Mouse (Mus musculus): ENCODE results near the gene Cpeb2. TPM values are rescaled to one million over a fixed set of nuclear protein-coding genes. Genes with fewer than 3 reads are reported as not detected.

Gene Cpeb2
- polyA plus RNA-seq, 1 experiment from 2014 or later = 1.4 TPM

GRCm38 (mm10) chr5:43235186-43235785 is 2.3 kb downstream of the Cpeb2 start:
- Histone ChIP-seq H3K27me3 (replicated peaks; ENCODE audit: control insufficient read depth, insufficient read depth, low read length) (no peaks in the 10 kb centered on the region; the same call in 1 of the 2 replicates), H3K4me2 (ENCODE audit: low read depth, low read length) (peak overlapping the region; percentile 73), H3K27ac (ENCODE audit: low read length) (peak overlapping the region; percentile 99), H3K4me3 (ENCODE audit: low read length) (peak overlapping the region; percentile 76), H3K4me1 (ENCODE audit: control insufficient read depth, insufficient read depth, low read length) (peaks cover 5% of the 10 kb centered on the region; the same call in 1 of the 2 replicates), H3K9ac (ENCODE audit: low read depth, low read length) (peak overlapping the region; percentile 94), H3K36me3 (ENCODE audit: control insufficient read depth, insufficient read depth, low read length) (no peaks in the 10 kb centered on the region), H3K9me3 (ENCODE audit: control insufficient read depth, low read length) (no peaks in the 10 kb centered on the region)
- peak; percentile 11 for ATAC-seq
- WGBS = 1% methylated on average over 27 of the region's 27 CpGs

- 32% methylated on average over 5 of the region's 5 CpGs for WGBS
- H3K27me3 ChIP-seq (replicated peaks; ENCODE audit: control insufficient read depth, insufficient read depth, low read length) = no peaks in the 10 kb centered on the region; the same call in 1 of the 2 replicates
Measured at GRCm38 (mm10) chr5:43235997-43236396, 3.0 kb downstream of the Cpeb2 start.

GRCm38 (mm10) chr5:43236476-43236875 is 3.5 kb downstream of the Cpeb2 start:
- WGBS = 75% methylated on average over 3 of the region's 3 CpGs
- peaks cover 5% of the 10 kb centered on the region; the same call in 1 of the 2 replicates for H3K4me1 ChIP-seq (ENCODE audit: control insufficient read depth, insufficient read depth, low read length)
- no peak overlapping the region for H3K4me3 ChIP-seq (ENCODE audit: low read length)
- H3K9ac ChIP-seq (ENCODE audit: low read depth, low read length) = no peak overlapping the region
- H3K4me2 ChIP-seq (ENCODE audit: low read depth, low read length) = no peak overlapping the region
- H3K9me3 ChIP-seq (ENCODE audit: control insufficient read depth, low read length) = no peaks in the 10 kb centered on the region
- no peaks in the 10 kb centered on the region for H3K27me3 ChIP-seq (replicated peaks; ENCODE audit: control insufficient read depth, insufficient read depth, low read length)
- no peak overlapping the region for H3K27ac ChIP-seq (ENCODE audit: low read length)
- no peak for ATAC-seq
- no peaks in the 10 kb centered on the region for H3K36me3 ChIP-seq (ENCODE audit: control insufficient read depth, insufficient read depth, low read length)

More at GRCm38 (mm10) chr5:43235997-43236396, 3.0 kb downstream of the Cpeb2 start:
- Histone ChIP-seq H3K4me3 (ENCODE audit: low read length) (peak overlapping the region; percentile 76), H3K9me3 (ENCODE audit: control insufficient read depth, low read length) (no peaks in the 10 kb centered on the region), H3K4me2 (ENCODE audit: low read depth, low read length) (peak overlapping the region; percentile 73), H3K36me3 (ENCODE audit: control insufficient read depth, insufficient read depth, low read length) (no peaks in the 10 kb centered on the region), H3K4me1 (ENCODE audit: control insufficient read depth, insufficient read depth, low read length) (peaks cover 5% of the 10 kb centered on the region; the same call in 1 of the 2 replicates), H3K9ac (ENCODE audit: low read depth, low read length) (no peak overlapping the region), H3K27ac (ENCODE audit: low read length) (no peak overlapping the region)
- no peak for ATAC-seq

GRCm38 (mm10) chr5:43237238-43237637 is 4.3 kb downstream of the Cpeb2 start:
- H3K4me1 ChIP-seq (ENCODE audit: control insufficient read depth, insufficient read depth, low read length) = peaks cover 3% of the 10 kb centered on the region; the same call in 1 of the 2 replicates
- H3K9ac ChIP-seq (ENCODE audit: low read depth, low read length) = no peak overlapping the region
- no peaks in the 10 kb centered on the region for H3K27me3 ChIP-seq (replicated peaks; ENCODE audit: control insufficient read depth, insufficient read depth, low read length)
- ATAC-seq = no peak
- no peaks in the 10 kb centered on the region for H3K36me3 ChIP-seq (ENCODE audit: control insufficient read depth, insufficient read depth, low read length)
- no peak overlapping the region for H3K4me2 ChIP-seq (ENCODE audit: low read depth, low read length)
- 78% methylated on average over 12 of the region's 12 CpGs for WGBS
- H3K4me3 ChIP-seq (ENCODE audit: low read length) = no peak overlapping the region
- no peak overlapping the region for H3K27ac ChIP-seq (ENCODE audit: low read length)
- H3K9me3 ChIP-seq (ENCODE audit: control insufficient read depth, low read length) = no peaks in the 10 kb centered on the region

- ATAC-seq = no peak
- WGBS = 84% methylated on average over 6 of the region's 6 CpGs
- H3K27ac ChIP-seq (ENCODE audit: low read length) = no peak overlapping the region
Measured at GRCm38 (mm10) chr5:43239141-43239835, 6.3 kb downstream of the Cpeb2 start.

GRCm38 (mm10) chr5:43240729-43241128 is 7.8 kb downstream of the Cpeb2 start:
- Histone ChIP-seq H3K4me3 (ENCODE audit: low read length) (no peak overlapping the region), H3K9me3 (ENCODE audit: control insufficient read depth, low read length) (no peaks in the 10 kb centered on the region), H3K4me2 (ENCODE audit: low read depth, low read length) (no peak overlapping the region), H3K9ac (ENCODE audit: low read depth, low read length) (no peak overlapping the region), H3K27ac (ENCODE audit: low read length) (no peak overlapping the region), H3K4me1 (ENCODE audit: control insufficient read depth, insufficient read depth, low read length) (peaks cover 2% of the 10 kb centered on the region; the same call in 1 of the 2 replicates), H3K36me3 (ENCODE audit: control insufficient read depth, insufficient read depth, low read length) (no peaks in the 10 kb centered on the region), H3K27me3 (replicated peaks; ENCODE audit: control insufficient read depth, insufficient read depth, low read length) (no peaks in the 10 kb centered on the region)
- no peak for ATAC-seq

More at GRCm38 (mm10) chr5:43239141-43239835, 6.3 kb downstream of the Cpeb2 start:
- no peak overlapping the region for H3K4me2 ChIP-seq (ENCODE audit: low read depth, low read length)
- H3K4me1 ChIP-seq (ENCODE audit: control insufficient read depth, insufficient read depth, low read length) = peaks cover 2% of the 10 kb centered on the region; the same call in 1 of the 2 replicates
- H3K36me3 ChIP-seq (ENCODE audit: control insufficient read depth, insufficient read depth, low read length) = no peaks in the 10 kb centered on the region
- no peak overlapping the region for H3K4me3 ChIP-seq (ENCODE audit: low read length)
- H3K9ac ChIP-seq (ENCODE audit: low read depth, low read length) = no peak overlapping the region
- H3K9me3 ChIP-seq (ENCODE audit: control insufficient read depth, low read length) = no peaks in the 10 kb centered on the region
- H3K27me3 ChIP-seq (replicated peaks; ENCODE audit: control insufficient read depth, insufficient read depth, low read length) = no peaks in the 10 kb centered on the region

- no peaks in the 10 kb centered on the region for H3K27me3 ChIP-seq (replicated peaks; ENCODE audit: control insufficient read depth, insufficient read depth, low read length)
- no peak overlapping the region for H3K27ac ChIP-seq (ENCODE audit: low read length)
- H3K4me1 ChIP-seq (ENCODE audit: control insufficient read depth, insufficient read depth, low read length) = no peaks in the 10 kb centered on the region
- no peak overlapping the region for H3K4me2 ChIP-seq (ENCODE audit: low read depth, low read length)
- H3K36me3 ChIP-seq (ENCODE audit: control insufficient read depth, insufficient read depth, low read length) = no peaks in the 10 kb centered on the region
- 90% methylated on average over 8 of the region's 8 CpGs for WGBS
- H3K9ac ChIP-seq (ENCODE audit: low read depth, low read length) = no peak overlapping the region
- H3K9me3 ChIP-seq (ENCODE audit: control insufficient read depth, low read length) = no peaks in the 10 kb centered on the region
- H3K4me3 ChIP-seq (ENCODE audit: low read length) = no peak overlapping the region
- ATAC-seq = no peak
Measured at GRCm38 (mm10) chr5:43246236-43246635, 13.3 kb downstream of the Cpeb2 start.

- Histone ChIP-seq H3K9me3 (ENCODE audit: control insufficient read depth, low read length) (no peaks in the 10 kb centered on the region), H3K27me3 (replicated peaks; ENCODE audit: control insufficient read depth, insufficient read depth, low read length) (no peaks in the 10 kb centered on the region), H3K27ac (ENCODE audit: low read length) (no peak overlapping the region), H3K36me3 (ENCODE audit: control insufficient read depth, insufficient read depth, low read length) (no peaks in the 10 kb centered on the region), H3K4me1 (ENCODE audit: control insufficient read depth, insufficient read depth, low read length) (no peaks in the 10 kb centered on the region), H3K9ac (ENCODE audit: low read depth, low read length) (no peak overlapping the region), H3K4me3 (ENCODE audit: low read length) (no peak overlapping the region), H3K4me2 (ENCODE audit: low read depth, low read length) (no peak overlapping the region)
- 83% methylated on average over 6 of the region's 6 CpGs for WGBS
- ATAC-seq = no peak
Measured at GRCm38 (mm10) chr5:43246954-43247353, 14.0 kb downstream of the Cpeb2 start.

- no peak for ATAC-seq
- H3K36me3 ChIP-seq (ENCODE audit: control insufficient read depth, insufficient read depth, low read length) = no peaks in the 10 kb centered on the region
- WGBS = 52% methylated on average over 3 of the region's 3 CpGs
- H3K27me3 ChIP-seq (replicated peaks; ENCODE audit: control insufficient read depth, insufficient read depth, low read length) = no peaks in the 10 kb centered on the region
- no peak overlapping the region for H3K4me3 ChIP-seq (ENCODE audit: low read length)
- H3K9ac ChIP-seq (ENCODE audit: low read depth, low read length) = no peak overlapping the region
- no peaks in the 10 kb centered on the region for H3K9me3 ChIP-seq (ENCODE audit: control insufficient read depth, low read length)
- no peaks in the 10 kb centered on the region for H3K4me1 ChIP-seq (ENCODE audit: control insufficient read depth, insufficient read depth, low read length)
- H3K27ac ChIP-seq (ENCODE audit: low read length) = no peak overlapping the region
- no peak overlapping the region for H3K4me2 ChIP-seq (ENCODE audit: low read depth, low read length)
Measured at GRCm38 (mm10) chr5:43248001-43248430, 15.0 kb downstream of the Cpeb2 start.
